Mouse (Mus musculus) intestine, postnatal 0 days (tissue): ENCODE results near the gene Gata2. TPM values are rescaled to one million over a fixed set of nuclear protein-coding genes. Genes with fewer than 3 reads are reported as not detected.

Experiments used
- ATAC-seq: fragments of 200-750 bp; cut with Nextera tagmentation; 2 replicates; pipeline ENCODE4 v1.8.0; 2017; ENCODE audit warnings: mild to moderate bottlenecking, moderate TSS enrichment, moderate library complexity
- H3K27ac ChIP-seq: fragments of 300-500 bp; sonication (generic); 2 replicates; pipeline ENCODE4 v1.5.1; 2014; ENCODE audit warnings: mild to moderate bottlenecking, low read depth, low read length, moderate library complexity
- H3K27me3 ChIP-seq: fragments of 300-500 bp; sonication (generic); replicated peaks from 2 replicates; pipeline ENCODE4 v1.6.1; 2014; ENCODE audit warnings: low read length, mixed read lengths; ENCODE audit not compliant: control insufficient read depth, insufficient read depth
- H3K36me3 ChIP-seq: fragments of 300-500 bp; sonication (generic); 2 replicates; pipeline ENCODE4 v1.6.1; 2014; ENCODE audit warnings: mild to moderate bottlenecking, moderate library complexity; ENCODE audit not compliant: control insufficient read depth, insufficient read depth
- H3K4me1 ChIP-seq: fragments of 300-500 bp; sonication (generic); replicated peaks from 2 replicates; pipeline ENCODE4 v1.6.1; 2014; ENCODE audit warnings: antibody characterized with exemption, low read length, mixed read lengths; ENCODE audit not compliant: control insufficient read depth, insufficient read depth
- H3K4me2 ChIP-seq: fragments of 300-500 bp; sonication (generic); replicated peaks from 2 replicates; pipeline ENCODE4 v1.6.1; 2014; ENCODE audit warnings: low read depth, mild to moderate bottlenecking, moderate library complexity
- H3K4me3 ChIP-seq: fragments of 300-500 bp; sonication (generic); 2 replicates; pipeline ENCODE4 v1.5.1; 2014; ENCODE audit warnings: low read depth, low read length
- H3K9ac ChIP-seq: fragments of 300-500 bp; sonication (generic); 2 replicates; pipeline ENCODE4 v1.6.1; 2014; ENCODE audit warnings: mild to moderate bottlenecking, low read depth, low read length
- H3K9me3 ChIP-seq: fragments of 300-500 bp; sonication (generic); 2 replicates; pipeline ENCODE4 v1.6.1; 2016; ENCODE audit warnings: mixed run types; ENCODE audit not compliant: control insufficient read depth
- CTCF ChIP-seq: sonication (generic); IDR thresholded peaks from 2 replicates; pipeline ENCODE4 v1.5.1; 2016; ENCODE audit warnings: low read depth, mild to moderate bottlenecking, control low read depth, antibody characterized with exemption, moderate library complexity
- WGBS: fragments of 180-500 bp; shearing (Covaris S2); extraction: QIAGEN DNeasy Blood & Tissue Kit; methylation state at CpG from one replicate; pipeline ENCODE4 v1.1.7; 2014; 5-methylcytosine and 5-hydroxymethylcytosine counted together
- polyA plus RNA-seq: library from polyadenylated mRNA; unstranded; fragments of >200 nt; fragmentation: Nextera tagmentation; extraction: Ambion mirVana; gene quantifications from 2 replicates; pipeline ENCODE4 v1.2.1, GENCODE M21; 2015

Gene Gata2
- polyA plus RNA-seq, 1 experiment from 2014 or later = 3.5 TPM

GRCm38 (mm10) chr6:88197313-88198069 lies 3.8 kb downstream of the Gata2 start:
- H3K27me3 ChIP-seq = peaks cover 100% of the 10 kb centered on the region
- peak overlapping the region; percentile 45 for H3K4me3 ChIP-seq
- H3K9ac ChIP-seq = no peak overlapping the region
- H3K9me3 ChIP-seq = no peaks in the 10 kb centered on the region
- 1% methylated on average over 39 of the region's 39 CpGs for WGBS
- ATAC-seq = no peak
- H3K27ac ChIP-seq = no peak overlapping the region
- H3K4me1 ChIP-seq = peaks cover 11% of the 10 kb centered on the region; the same call in 1 of the 2 replicates
- TF ChIP-seq CTCF = no peak
- H3K4me2 ChIP-seq = peak overlapping the region; percentile 77
- no peaks in the 10 kb centered on the region for H3K36me3 ChIP-seq

DNA sequence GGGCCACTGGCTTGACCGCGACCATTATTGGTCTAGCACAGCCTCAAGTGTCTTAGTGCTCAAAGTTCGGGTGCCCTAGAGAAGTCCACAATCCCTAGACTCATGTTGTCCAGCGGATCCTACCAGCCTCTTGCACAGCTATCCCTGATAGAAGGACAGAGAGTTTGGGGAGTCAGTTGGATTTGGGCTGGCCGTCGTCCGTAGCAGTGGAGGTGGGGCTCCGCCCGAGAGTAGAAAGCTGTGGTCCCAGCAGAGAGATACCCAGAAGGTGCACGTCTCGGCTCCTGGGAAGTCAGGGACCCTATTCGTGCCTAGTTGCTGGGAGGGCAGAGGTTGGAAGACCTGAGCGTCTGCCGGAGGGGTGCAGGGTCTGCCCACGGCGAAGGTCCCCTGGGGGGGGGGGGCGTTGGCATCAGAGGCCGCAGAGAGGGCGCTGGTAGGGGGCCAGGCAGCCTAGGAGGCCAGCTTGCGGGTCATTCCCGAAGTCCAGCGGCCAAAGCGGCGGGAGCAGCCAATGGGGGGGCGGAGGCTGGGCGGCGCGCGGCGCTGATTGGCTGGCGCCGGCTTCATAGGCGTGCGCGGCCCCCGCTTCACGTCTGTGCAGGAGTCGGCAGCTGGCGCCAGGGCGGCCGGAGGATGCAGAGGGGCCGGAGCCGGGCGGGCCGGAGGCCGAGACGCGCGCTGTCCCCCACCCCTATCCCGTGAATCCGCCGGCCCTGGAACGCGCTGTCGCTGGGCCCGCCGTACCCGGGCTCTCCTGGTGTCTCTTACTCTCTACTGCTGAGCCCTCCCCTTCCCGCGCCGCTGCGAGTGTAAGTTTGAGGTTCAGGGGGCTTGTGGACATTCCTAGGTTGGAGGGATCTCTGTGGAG lies 4.6 kb downstream of the Gata2 start:
- Histone ChIP-seq H3K27ac (no peak overlapping the region; the same call in 1 of the 2 replicates), H3K36me3 (no peaks in the 10 kb centered on the region), H3K4me3 (peak overlapping the region; percentile 45), H3K27me3 (peaks cover 100% of the 10 kb centered on the region), H3K4me2 (peak overlapping the region; percentile 77), H3K9me3 (no peaks in the 10 kb centered on the region), H3K9ac (no peak overlapping the region), H3K4me1 (peaks cover 11% of the 10 kb centered on the region; the same call in 1 of the 2 replicates)
- no peak for ATAC-seq
- no peak for TF ChIP-seq CTCF
- WGBS = under 1% methylated on average over 61 of the region's 62 CpGs

- 2% methylated on average over 39 of the region's 39 CpGs for WGBS
Measured at GRCm38 (mm10) chr6:88199001-88199717, 5.5 kb downstream of the Gata2 start.

DNA sequence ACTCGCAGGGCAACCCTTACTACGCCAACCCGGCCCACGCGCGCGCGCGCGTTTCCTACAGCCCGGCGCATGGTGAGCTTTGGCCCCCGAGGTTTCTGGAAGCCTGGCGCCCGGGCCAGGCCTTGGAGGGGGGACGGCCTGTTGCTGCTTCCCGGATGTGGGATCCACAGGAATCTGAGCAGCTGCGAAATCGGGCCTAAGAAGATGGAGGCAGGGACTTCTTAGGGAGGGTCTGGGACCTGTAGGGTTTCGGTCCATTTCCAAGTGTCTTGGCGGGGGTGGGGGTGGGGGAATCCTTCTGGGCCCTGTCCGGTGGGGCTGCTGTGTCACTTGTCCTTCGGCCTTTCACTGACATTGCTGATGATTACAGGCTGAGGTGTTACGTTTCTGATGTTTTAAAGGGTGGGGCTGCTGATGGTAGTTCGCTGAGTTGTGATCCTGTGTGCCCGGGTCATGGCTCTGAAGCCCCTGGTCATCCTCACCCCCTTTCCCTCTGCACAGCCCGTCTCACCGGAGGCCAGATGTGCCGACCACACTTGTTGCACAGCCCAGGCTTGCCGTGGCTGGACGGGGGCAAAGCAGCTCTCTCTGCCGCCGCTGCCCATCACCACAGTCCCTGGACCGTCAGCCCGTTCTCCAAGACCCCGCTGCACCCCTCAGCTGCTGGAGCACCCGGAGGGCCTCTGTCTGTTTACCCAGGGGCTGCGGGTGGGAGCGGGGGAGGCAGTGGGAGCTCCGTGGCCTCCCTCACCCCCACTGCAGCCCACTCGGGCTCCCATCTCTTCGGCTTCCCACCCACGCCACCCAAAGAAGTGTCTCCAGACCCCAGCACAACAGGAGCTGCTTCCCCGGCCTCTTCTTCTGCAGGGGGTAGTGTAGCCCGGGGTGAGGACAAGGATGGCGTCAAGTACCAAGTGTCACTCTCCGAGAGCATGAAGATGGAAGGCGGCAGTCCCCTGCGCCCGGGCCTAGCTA lies 6.3 kb downstream of the Gata2 start:
- Histone ChIP-seq H3K36me3 (no peaks in the 10 kb centered on the region), H3K9me3 (no peaks in the 10 kb centered on the region), H3K4me2 (peak overlapping the region; percentile 77), H3K4me3 (peak overlapping the region; percentile 45), H3K4me1 (peaks cover 4% of the 10 kb centered on the region; the same call in 1 of the 2 replicates), H3K27ac (no peak overlapping the region), H3K27me3 (peaks cover 100% of the 10 kb centered on the region), H3K9ac (no peak overlapping the region)
- no peak for TF ChIP-seq CTCF
- 9% methylated on average over 50 of the region's 50 CpGs for WGBS
- ATAC-seq = no peak

More at GRCm38 (mm10) chr6:88199001-88199717, 5.5 kb downstream of the Gata2 start:
- H3K9me3 ChIP-seq = no peaks in the 10 kb centered on the region
- H3K4me3 ChIP-seq = peak overlapping the region; percentile 45
- H3K4me1 ChIP-seq = peaks cover 5% of the 10 kb centered on the region; the same call in 1 of the 2 replicates
- H3K36me3 ChIP-seq = no peaks in the 10 kb centered on the region
- TF ChIP-seq CTCF = no peak
- H3K27me3 ChIP-seq = peaks cover 100% of the 10 kb centered on the region
- H3K27ac ChIP-seq = no peak overlapping the region; the same call in 1 of the 2 replicates
- peak overlapping the region; percentile 77 for H3K4me2 ChIP-seq
- ATAC-seq = no peak
- H3K9ac ChIP-seq = no peak overlapping the region
